Mouse (Mus musculus) kidney, adult 2 months (tissue): ENCODE results near the gene Eif2b3.

Experiments used
- CTCF ChIP-seq: fragments of 200-500 bp; conservative IDR thresholded peaks from 2 replicates; pipeline ENCODE4 v1.5.1; 2011; ENCODE audit warnings: low read depth, mild to moderate bottlenecking, control low read depth, low read length, moderate library complexity, mixed read lengths; ENCODE audit not compliant: insufficient read depth, insufficient read length
- POLR2A ChIP-seq: fragments of 200-500 bp; IDR thresholded peaks from one replicate; pipeline ENCODE4 v1.6.1; 2011; ENCODE audit warnings: low read depth, low read length, control low read depth

DNA sequence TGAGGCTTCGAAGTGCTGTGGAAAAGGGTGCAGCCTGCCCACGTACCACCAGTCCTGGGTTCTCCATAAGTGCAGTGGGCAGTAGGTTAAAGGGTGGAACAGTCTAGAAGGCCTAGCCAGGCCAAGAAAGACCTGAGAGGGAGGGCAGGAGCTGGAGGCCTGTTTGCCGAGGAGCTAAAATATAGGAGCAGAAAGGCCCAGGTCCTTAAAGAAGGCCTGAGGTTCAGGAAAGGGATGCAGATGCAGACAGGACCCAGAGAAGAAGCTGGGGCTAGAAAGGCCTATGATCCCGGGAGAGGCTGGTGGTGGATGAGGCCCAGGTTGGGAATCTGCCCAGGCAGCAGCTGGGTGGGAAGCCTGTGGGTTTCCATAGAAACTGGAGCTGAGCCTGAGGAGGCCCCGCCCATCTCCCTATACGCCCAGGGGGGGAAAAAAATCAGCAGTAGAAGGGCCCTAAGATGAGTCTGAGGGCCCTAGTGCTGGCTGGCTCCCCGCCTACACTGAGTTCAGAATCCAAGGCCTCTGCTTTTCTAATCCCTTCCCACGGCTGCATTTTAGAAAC lies 106.2 kb downstream of the Eif2b3 start, which contains the start of gene Btbd19:
- TF ChIP-seq CTCF = no peak
- TF ChIP-seq POLR2A = no peak
